Mouse (Mus musculus) gonadal fat pad, adult 2 months (tissue): ENCODE data around the gene Vti1a. TPM values are rescaled to one million over a fixed set of nuclear protein-coding genes. Genes with fewer than 3 reads are reported as not detected.

ENCODE experiments used
- DNase-seq: peaks from one replicate; pipeline ENCODE4 v3.0.0-alpha.2; 2012; ENCODE audit warnings: low read depth
- polyA plus RNA-seq: library from polyadenylated mRNA; depleted of rRNA; stranded (reverse); fragments of >200 nt; gene quantifications from 2 replicates; pipeline ENCODE4 v1.2.3, GENCODE M21; 2012

Gene Vti1a
- polyA plus RNA-seq, 1 experiment, result 14.6 TPM

DNA sequence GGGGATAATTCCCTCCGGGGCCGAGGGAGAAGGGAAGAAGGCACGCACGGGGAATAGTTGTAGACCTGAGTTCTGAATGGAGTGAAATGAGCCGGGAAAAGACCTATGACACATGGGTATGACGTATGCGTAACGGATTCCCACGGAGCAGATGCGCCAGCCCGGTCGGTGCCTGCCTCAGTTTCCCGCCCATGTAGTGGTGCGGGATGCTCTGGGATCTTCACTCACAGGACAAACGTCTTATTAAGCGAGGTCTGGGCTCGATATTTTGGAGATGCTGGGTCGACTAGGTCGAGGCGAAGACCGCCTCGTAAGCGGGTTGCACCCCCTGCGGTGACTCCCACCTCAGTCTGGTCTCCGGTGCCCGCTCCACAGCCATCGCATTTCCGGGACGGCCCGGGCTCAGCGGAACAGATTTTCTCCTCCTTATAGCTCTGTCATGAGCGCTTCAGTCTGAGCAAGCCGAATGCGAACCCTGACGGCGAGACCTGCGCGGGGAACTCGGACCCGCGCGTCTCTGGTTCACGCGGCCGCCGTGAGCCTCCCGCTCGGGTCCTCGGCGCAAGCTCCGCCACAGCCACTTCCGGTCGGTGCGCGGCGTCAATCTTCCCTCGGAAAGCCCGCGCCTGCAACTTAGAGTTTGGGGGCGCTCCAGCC, 515 bp upstream of the Vti1a start, which contains the start of gene Zdhhc6:
Zdhhc6 (minus strand) TSS at position 581 of the 657 bp plus-strand sequence.
- no peak for DNase-seq

DNA sequence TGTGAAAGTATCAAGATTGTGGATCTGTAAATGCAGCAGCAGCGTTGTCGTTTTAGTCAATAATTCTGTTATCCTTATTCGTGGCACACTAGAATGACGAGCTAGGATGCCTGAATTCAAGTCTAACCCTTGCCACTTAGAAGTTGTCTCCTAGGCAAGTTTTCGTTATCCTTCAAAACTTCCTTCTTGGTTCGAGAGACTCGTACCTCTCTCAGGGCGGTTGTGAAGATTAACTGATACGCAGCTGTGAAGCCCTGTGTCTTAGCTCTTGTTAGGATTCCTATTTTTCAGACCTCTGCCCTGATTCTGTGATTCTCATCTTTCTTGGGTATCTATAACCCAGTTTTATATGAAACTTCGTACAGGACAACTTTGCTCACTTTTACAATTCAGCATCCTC, 806 bp downstream of the Vti1a start:
- DNase-seq, result no peak

- DNase-seq, result no peak
Observed at GRCm38 (mm10) chr19:55319036-55319435, 2.9 kb downstream of the Vti1a start.

- no peak for DNase-seq
Observed at GRCm38 (mm10) chr19:55319521-55319920, 3.4 kb downstream of the Vti1a start.

GRCm38 (mm10) chr19:55322604-55323003, 6.5 kb downstream of the Vti1a start:
- no peak for DNase-seq

GRCm38 (mm10) chr19:55327510-55327909, 11.4 kb downstream of the Vti1a start:
- no peak for DNase-seq

GRCm38 (mm10) chr19:55331776-55332175, 15.7 kb downstream of the Vti1a start:
- no peak for DNase-seq

- DNase-seq, result no peak
Observed at GRCm38 (mm10) chr19:55332641-55333268, 16.7 kb downstream of the Vti1a start.

- no peak for DNase-seq
Observed at GRCm38 (mm10) chr19:55335881-55336280, 19.8 kb downstream of the Vti1a start.

DNA sequence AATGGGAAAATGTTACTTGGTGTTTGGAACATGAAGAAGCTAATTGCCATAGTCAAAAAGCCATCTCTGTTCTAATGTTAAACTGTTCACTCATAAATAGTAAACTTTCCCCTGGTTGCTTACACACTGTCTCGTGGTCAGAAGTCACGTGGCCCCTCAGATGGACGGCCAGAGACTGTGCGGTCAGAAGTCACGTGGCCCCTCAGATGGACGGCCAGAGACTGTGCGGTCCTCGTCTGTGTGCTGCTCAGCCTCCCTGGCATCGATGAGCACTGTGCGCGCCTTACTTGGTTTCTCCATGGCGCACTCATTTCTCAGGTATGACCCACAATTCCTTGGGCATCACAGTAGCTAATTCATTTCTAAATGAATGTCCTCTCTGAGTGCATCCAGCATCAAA, 20.3 kb downstream of the Vti1a start:
- DNase-seq, result no peak

- no peak for DNase-seq
Observed at GRCm38 (mm10) chr19:55337066-55337465, 21.0 kb downstream of the Vti1a start.

GRCm38 (mm10) chr19:55337664-55338063, 21.6 kb downstream of the Vti1a start:
- no peak for DNase-seq

- DNase-seq, result no peak
Observed at GRCm38 (mm10) chr19:55340521-55340920, 24.4 kb downstream of the Vti1a start.

- no peak for DNase-seq
Observed at GRCm38 (mm10) chr19:55341377-55341776, 25.3 kb downstream of the Vti1a start.

DNA sequence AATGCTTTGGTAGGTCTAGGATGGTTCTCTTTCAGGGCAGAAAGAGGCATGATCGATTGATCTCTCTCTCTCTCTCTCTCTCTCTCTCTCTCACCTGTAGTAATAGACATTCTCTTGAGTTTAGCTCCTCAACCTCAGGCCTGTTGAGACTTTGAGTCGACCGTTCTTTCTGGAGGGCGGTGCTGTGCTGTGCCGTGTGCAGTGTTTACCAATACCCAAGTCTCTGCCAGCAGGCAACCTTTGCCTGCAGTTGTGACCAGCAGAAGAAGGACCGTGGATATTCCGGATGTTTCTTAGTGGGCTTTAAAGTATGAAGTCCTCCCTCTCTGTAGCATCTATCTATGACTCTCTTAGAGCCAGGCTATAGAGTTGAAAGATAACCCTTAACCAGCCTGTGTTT, 26.3 kb downstream of the Vti1a start:
- DNase-seq, result no peak

DNA sequence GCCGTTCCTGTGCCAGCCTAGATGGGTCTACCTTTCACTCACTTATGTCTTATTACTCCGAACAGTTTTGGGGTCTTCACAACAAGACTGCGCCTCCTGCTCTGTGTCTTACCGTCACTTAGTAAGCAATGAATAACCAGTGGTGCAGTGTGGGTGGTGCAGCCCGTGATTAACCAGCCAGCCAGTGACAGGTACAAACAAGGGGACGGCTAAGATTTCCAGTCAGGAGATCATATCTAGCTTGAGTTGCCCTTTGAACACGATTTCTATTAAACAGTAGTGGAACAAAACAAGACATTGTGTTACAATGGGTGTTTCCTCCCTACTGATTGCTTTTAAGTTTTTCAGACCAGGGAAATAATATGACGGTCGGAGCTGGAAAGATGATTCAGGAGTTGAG, 27.2 kb downstream of the Vti1a start:
- DNase-seq, result no peak

- DNase-seq, result no peak
Observed at GRCm38 (mm10) chr19:55348187-55348586, 32.1 kb downstream of the Vti1a start.

DNA sequence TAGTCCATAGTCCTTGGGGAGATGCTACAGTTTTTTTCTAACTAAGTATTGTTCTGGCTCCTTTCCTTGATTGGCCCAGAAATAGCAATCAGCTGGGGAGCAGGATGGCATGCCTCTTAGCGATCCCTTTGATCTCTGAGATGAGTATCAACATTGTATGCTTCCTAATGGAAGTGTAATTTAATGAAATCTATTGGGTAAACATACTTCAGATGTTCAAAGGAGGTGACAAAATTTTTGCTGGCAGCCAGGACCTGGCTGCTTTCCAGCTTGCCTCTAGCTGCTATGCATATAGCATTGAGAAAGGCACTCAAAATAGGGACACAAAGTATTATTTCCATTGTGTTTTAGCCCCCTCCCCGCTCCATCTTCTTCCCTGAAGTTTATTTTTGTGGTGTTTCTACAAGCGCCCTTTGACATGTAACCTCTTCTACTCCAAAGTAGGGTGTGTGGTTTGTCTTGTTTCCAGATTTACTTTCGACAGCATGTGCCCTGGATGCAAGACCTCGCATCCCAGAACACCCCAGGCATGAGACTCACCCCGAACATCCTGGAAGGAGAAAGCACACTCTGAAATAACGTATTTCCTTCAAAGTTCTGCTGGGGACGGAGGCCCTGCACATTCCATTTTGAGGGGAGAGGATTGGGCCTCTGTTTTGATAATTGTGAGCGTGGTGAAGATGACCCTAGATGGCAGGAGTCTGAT, 34.7 kb downstream of the Vti1a start:
- DNase-seq, result no peak

- no peak for DNase-seq
Observed at GRCm38 (mm10) chr19:55362606-55363005, 46.5 kb downstream of the Vti1a start.

DNA sequence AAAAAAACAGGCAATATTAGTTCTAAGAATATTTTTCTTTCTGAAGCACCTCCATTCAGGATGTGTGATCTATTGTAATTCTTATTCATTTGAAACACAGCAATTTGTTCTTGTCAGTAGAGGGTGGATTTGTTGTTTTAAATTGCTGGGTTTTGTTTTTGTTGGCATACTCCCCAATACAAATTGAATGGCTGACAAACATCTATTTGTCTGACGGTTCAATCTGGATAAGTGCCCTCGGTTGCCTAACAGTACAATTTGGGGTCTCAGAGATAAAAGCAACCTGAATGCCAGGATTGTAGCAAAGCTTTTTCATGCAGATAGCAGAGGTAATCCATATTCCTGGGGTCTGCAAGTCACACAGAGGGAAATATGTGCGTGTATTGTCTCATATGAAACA, 53.6 kb downstream of the Vti1a start:
- DNase-seq, result no peak

DNA sequence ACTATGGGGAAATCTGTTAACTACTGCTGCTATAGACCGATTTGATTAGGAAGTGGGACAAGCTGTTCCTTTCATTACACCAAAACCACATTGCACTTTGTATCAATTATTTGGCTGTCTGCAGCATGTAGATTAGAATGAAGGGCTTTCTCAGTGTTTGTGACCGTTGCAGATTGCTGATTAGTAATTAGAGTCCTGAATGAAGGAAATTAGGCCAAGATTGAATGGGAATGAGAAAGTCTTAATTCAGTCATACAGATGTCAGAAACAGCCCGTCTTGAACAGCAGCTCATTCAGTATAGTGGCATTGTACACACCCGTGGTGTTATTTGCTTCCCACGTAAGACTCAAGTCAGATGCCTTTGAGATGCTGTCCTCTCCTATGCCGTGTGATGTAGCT, 60.2 kb downstream of the Vti1a start:
- DNase-seq, result no peak

DNA sequence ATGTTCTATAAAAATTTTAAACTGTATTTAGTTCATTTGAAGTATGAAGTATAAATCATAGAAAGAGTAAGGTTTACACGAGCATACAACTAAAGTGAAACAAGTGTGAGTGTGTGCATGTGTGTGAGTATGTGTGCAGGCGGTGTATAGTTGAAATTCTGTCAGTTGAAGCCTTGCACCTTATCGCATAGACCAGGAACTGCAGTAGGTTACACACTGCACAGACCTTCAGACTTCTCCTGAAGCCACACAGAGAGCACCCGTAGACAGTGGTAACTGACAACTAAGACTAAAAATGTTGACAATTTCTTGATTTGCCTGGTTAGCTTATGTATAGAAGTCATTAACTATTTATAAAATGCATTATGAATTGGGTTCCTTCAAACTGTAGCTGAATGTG, 61.4 kb downstream of the Vti1a start:
- DNase-seq, result no peak

GRCm38 (mm10) chr19:55378884-55379283, 62.8 kb downstream of the Vti1a start:
- no peak for DNase-seq
